Mouse (Mus musculus): ENCODE results near the gene Hc. TPM values are rescaled to one million over a fixed set of nuclear protein-coding genes. Genes with fewer than 3 reads are reported as not detected.

Hc gene
- total RNA-seq, 2 experiments from 2014 or later = not detected

DNA sequence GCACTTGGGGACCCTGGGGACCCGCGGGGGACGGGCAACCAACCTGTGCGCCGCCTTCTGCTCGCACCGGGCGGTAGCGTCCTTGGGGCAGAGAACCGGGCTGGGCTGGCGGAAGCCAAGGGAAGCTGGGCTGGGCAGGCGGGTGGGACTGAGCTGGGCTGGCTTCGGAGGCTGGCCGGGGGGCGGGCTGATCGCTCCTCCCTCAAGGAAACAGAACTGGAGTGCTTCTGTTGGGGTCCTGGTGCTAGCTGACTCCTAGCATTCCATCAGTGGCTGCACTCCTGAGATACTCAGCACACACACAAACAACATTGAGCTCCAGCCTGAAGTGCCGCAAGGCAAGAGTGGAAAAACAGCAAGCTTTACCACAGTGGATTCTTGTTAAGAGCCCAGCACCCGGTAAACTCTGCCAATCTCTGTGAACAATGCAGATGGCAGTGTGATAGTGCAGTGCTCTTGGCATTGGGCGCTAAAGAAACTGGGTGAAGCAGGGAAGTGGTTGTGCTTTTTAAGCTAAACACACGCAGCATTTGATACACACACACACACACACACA, 99.7 kb downstream of the Hc start, which contains the start of gene Traf1:
Gene Traf1, minus strand, starts transcription at position 292 of the 556 bp plus-strand sequence.
- peak; percentile 35 for ATAC-seq (replicated peaks; ENCODE audit: low FRiP score, low TSS enrichment, poor library complexity, severe bottlenecking)

- ATAC-seq (replicated peaks; ENCODE audit: low FRiP score, low TSS enrichment, poor library complexity, severe bottlenecking) = no peak
Measured at GRCm38 (mm10) chr2:34960966-34961365, 100.3 kb downstream of the Hc start.

DNA sequence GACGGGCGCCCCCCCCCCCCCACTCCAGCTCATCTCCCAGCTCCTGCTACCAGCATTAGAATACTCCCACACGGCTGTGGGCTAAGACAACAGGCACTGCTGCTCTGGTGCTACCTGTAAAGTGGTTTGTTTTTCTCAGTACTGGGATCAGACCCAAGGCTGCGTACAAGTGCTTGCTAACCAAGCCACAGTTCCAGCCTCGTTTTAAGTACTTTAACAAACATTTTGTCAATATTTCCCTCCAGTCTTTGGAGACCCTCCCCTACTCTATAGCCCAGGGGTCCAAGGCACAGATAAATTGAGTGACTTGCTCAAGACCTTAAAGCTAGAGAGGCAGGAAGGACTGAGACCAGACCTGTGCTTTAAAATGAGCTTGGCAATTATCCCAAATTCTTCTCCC, 100.8 kb downstream of the Hc start:
- ATAC-seq (replicated peaks; ENCODE audit: low FRiP score, low TSS enrichment, poor library complexity, severe bottlenecking) = no peak

DNA sequence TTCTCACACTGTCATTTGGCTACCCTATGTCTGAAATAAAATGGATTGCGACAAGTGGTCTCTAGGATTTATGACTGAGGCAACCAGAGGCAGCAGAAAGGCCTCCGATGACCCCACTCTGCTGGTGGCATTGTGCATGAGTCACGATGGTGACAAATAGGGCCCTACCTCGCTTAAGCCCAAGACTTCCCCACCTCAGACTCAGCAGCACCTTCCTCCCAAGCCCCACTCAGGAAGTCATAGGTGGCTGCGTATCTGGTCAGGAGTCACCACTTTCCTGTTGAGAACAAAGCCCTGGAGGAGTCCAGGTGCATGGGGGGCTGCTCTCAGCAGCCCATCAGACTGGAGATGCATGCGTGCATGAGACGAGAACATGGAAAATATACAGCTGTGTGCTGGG, 102.7 kb downstream of the Hc start:
- no peak for ATAC-seq (replicated peaks; ENCODE audit: low FRiP score, low TSS enrichment, poor library complexity, severe bottlenecking)

- no peak for ATAC-seq (replicated peaks; ENCODE audit: low FRiP score, low TSS enrichment, poor library complexity, severe bottlenecking)
Measured at GRCm38 (mm10) chr2:34958036-34958435, 103.2 kb downstream of the Hc start.

- no peak for ATAC-seq (replicated peaks; ENCODE audit: low FRiP score, low TSS enrichment, poor library complexity, severe bottlenecking)
Measured at GRCm38 (mm10) chr2:34957405-34957804, 103.8 kb downstream of the Hc start.

- no peak for ATAC-seq (replicated peaks; ENCODE audit: low FRiP score, low TSS enrichment, poor library complexity, severe bottlenecking)
Measured at GRCm38 (mm10) chr2:34956941-34957340, 104.3 kb downstream of the Hc start.

DNA sequence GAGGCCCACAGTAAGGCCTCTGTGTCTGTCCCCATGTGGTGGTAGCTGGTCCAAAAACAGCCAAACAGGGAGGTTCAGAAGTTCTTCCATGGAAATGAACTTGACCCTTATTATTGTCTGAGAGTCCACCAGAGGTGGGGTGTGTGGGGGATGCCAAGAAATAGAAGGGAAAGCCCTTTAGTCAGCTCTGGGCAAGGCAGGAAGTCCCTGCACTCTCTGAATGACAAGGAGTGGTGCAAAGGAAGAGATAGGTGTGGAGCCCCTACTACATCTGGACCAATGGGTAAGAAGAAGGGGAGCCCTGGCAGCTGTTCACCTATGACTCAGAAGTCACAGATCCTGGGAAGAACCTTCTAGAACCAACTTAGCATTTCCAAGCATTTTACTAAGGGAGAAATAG, 106.9 kb downstream of the Hc start:
- no peak for ATAC-seq (replicated peaks; ENCODE audit: low FRiP score, low TSS enrichment, poor library complexity, severe bottlenecking)

- ATAC-seq (replicated peaks; ENCODE audit: low FRiP score, low TSS enrichment, poor library complexity, severe bottlenecking) = no peak
Measured at GRCm38 (mm10) chr2:34953547-34954116, 107.6 kb downstream of the Hc start.

- no peak for ATAC-seq (replicated peaks; ENCODE audit: low FRiP score, low TSS enrichment, poor library complexity, severe bottlenecking)
Measured at GRCm38 (mm10) chr2:34953018-34953417, 108.2 kb downstream of the Hc start.

GRCm38 (mm10) chr2:34951469-34951868, 109.8 kb downstream of the Hc start:
- ATAC-seq (replicated peaks; ENCODE audit: low FRiP score, low TSS enrichment, poor library complexity, severe bottlenecking) = no peak

DNA sequence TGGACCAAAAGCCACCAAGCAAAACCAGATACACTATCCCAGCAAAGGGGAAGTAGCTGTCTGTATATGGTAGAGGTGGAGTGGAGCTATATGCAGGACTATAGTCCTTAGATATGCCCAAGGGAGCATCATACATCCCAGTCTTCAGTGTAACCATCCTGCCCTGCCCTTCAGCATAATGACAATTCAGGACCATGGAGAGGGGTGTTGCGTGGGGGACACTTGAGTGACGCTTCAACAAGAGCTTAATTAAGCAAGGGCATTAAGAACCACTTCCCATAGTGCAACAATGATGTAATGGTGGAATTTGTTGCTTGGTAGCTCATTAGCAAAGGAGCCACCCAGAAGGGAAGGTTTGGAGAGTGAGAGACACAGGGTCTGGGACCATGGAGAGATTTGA, 112.6 kb downstream of the Hc start:
- 0 out of 2 replicates have a peak, but pooled peaks have one; percentile 15 for ATAC-seq (replicated peaks; ENCODE audit: low FRiP score, low TSS enrichment, poor library complexity, severe bottlenecking)

GRCm38 (mm10) chr2:34946046-34946445, 115.2 kb downstream of the Hc start:
- ATAC-seq (replicated peaks; ENCODE audit: low FRiP score, low TSS enrichment, poor library complexity, severe bottlenecking) = no peak

- ATAC-seq (replicated peaks; ENCODE audit: low FRiP score, low TSS enrichment, poor library complexity, severe bottlenecking) = no peak
Measured at GRCm38 (mm10) chr2:34945580-34945979, 115.7 kb downstream of the Hc start.

DNA sequence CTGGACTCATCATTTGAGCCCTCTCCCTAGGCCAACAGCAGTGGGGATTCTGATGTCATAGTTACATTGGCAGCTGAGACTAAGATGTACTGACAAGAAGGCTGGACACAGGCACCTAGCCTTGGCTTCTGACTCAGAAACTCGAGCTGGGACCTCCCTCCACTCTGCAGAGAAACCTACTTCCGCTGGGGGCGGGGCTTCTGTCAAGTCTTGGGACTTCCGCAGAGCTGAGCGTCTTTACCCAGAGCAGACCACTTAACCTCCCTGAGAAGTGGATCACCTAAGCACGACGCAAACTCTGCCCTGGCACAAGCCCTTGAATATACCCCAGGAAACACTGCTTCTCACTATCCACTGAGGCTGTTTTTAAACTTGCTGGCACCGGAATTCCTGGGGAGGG, 116.5 kb downstream of the Hc start:
- ATAC-seq (replicated peaks; ENCODE audit: low FRiP score, low TSS enrichment, poor library complexity, severe bottlenecking) = peak; percentile 42

- ATAC-seq (replicated peaks; ENCODE audit: low FRiP score, low TSS enrichment, poor library complexity, severe bottlenecking) = no peak
Measured at GRCm38 (mm10) chr2:34943556-34944120, 117.6 kb downstream of the Hc start.

DNA sequence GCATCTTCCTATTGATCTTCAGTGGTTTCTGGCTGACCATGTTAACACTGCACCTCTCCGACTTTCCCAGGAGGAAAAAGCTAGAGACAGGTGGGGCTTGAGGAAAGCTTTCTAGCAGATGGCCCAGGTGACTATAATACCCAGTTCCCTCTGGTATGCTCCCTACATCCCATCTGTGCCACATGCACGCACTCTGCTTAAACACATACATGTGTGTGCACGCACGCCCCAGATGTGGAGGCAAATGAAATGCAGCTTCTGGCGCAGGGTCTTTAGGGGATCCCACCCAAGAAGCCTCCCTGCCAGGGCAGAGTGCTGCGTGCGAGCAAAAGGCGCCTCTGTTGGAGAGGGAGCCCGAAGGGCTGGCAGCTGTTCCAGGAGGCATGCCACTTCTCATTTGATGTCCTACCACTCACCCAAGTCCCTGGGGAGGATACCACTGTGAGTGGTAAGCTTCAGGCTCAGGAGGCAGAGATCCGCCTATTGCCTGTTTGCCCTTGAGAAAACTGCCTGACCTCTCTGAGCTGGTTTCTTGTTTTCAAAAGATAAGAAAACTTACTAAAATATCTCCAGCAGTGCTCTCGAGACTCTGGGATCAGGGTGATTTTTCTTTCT, 120.1 kb downstream of the Hc start:
- ATAC-seq (replicated peaks; ENCODE audit: low FRiP score, low TSS enrichment, poor library complexity, severe bottlenecking) = no peak

GRCm38 (mm10) chr2:34940246-34940645, 121.0 kb downstream of the Hc start:
- no peak for ATAC-seq (replicated peaks; ENCODE audit: low FRiP score, low TSS enrichment, poor library complexity, severe bottlenecking)

- ATAC-seq (replicated peaks; ENCODE audit: low FRiP score, low TSS enrichment, poor library complexity, severe bottlenecking) = peak; percentile 50
Measured at GRCm38 (mm10) chr2:34938269-34939208, 122.7 kb downstream of the Hc start.

- ATAC-seq (replicated peaks; ENCODE audit: low FRiP score, low TSS enrichment, poor library complexity, severe bottlenecking) = 0 out of 2 replicates have a peak, but pooled peaks have one; percentile 41
Measured at GRCm38 (mm10) chr2:34937460-34937859, 123.8 kb downstream of the Hc start.
